Mouse (Mus musculus) embryonic facial prominence, embryonic 11.5 days (tissue): ENCODE data around the gene Epn2. TPM values are rescaled to one million over a fixed set of nuclear protein-coding genes. Genes with fewer than 3 reads are reported as not detected.

Experiments
- polyA plus RNA-seq: library from polyadenylated mRNA; unstranded; fragments of >200 nt; fragmentation: Nextera tagmentation; extraction: Ambion mirVana; gene quantifications from 2 replicates; pipeline ENCODE4 v1.2.1, GENCODE M21; 2014

Epn2 gene
- polyA plus RNA-seq, 1 experiment from 2014 or later = 24.2 TPM

Other genes with a start within 250 kb of the Epn2 start
- not detected in 2 replicates for gene Slc47a2, start 236.8 kb downstream of the Epn2 start, polyA plus RNA-seq
- gene Slc47a1, start 201.3 kb downstream of the Epn2 start, polyA plus RNA-seq = 0.18 and 0.48 TPM in 2 replicates
- gene Rnf112, start 125.6 kb downstream of the Epn2 start, polyA plus RNA-seq = 0.25 and 0.42 TPM in 2 replicates
- 234 and 251 TPM in 2 replicates for gene Mfap4, start 94.3 kb downstream of the Epn2 start, polyA plus RNA-seq
- gene Mapk7, start 85.3 kb downstream of the Epn2 start, polyA plus RNA-seq = 52.3 and 57.7 TPM in 2 replicates
- gene B9d1, start 74.5 kb downstream of the Epn2 start, polyA plus RNA-seq = 32.1 and 37.0 TPM in 2 replicates
- gene Grap, start 73.6 kb upstream of the Epn2 start, polyA plus RNA-seq = 3.4 and 4.8 TPM in 2 replicates
- gene Fam83g, start 104.4 kb upstream of the Epn2 start, polyA plus RNA-seq = 0.76 and 0.84 TPM in 2 replicates
- gene Slc5a10, start 141.1 kb upstream of the Epn2 start, polyA plus RNA-seq = not detected in 2 replicates
- gene Prpsap2, start 182.4 kb upstream of the Epn2 start, polyA plus RNA-seq = 33.1 and 36.9 TPM in 2 replicates